Mouse (Mus musculus) frontal cortex, adult 2 months (tissue): ENCODE measurements around the gene Dag1. TPM values are rescaled to one million over a fixed set of nuclear protein-coding genes. Genes with fewer than 3 reads are reported as not detected.
A peak's percentile ranks its signal among the peaks of the same experiment; 100 is the strongest.
"Not testable (repeated sequence)": the region's sequence is repeated elsewhere in the genome, so short reads cannot be mapped to it uniquely, and the experiment has no call there.

ENCODE experiments used
- DNase-seq, 2 experiments: peaks; one replicate each; pipeline ENCODE4 v3.0.0; 2022; ENCODE audit warnings: low spot score in 1 of 2; ENCODE audit errors: extremely low spot score in 1 of 2
- polyA plus RNA-seq: library from polyadenylated mRNA; depleted of rRNA; stranded (reverse); fragments of >200 nt; gene quantifications from 2 replicates; pipeline ENCODE4 v1.2.3, GENCODE M21; 2012

Gene Dag1
- polyA plus RNA-seq, 1 experiment: 38.8 TPM

DNA sequence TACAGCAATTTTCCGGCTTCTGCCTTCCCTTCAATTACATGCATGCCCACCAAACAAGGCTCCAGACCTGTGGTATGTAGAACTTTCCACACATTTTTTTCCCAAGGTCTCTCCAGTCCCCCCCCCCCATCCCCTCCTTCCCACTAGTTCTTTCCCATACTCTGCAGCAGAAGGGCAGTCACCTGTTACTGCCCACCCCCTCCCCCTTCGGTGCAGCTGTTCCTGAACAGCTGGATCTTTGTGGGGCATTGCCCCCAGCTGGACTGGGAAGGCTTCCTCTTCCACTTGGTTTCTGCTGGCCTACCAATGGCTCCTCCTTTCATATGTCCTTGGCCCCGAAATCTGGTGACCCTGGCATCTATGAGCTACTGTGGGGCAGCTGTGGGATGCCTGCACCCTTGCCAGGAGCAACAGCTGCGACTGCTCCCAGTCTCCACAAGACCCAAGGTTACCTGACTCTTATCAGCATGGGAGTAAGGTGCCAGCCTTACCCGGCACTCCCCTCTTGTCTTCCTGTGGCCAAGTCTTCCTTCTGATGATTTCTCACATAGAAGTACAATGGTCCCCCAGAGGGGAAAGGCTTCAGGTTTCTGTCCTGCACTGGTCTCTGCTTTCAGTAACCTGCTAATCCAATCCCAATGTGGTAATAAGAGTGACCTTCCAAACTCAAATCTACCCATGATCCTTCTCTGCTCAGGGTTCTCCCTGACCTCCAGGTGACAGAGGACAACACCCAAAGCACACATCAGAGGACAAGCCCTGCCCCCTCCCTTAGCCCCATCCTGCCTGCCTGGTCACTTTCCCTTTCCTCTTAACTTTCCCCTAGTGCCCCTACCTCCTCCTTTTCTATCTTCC is 10.9 kb upstream of the Dag1 start:
- DNase-seq: no peak

DNA sequence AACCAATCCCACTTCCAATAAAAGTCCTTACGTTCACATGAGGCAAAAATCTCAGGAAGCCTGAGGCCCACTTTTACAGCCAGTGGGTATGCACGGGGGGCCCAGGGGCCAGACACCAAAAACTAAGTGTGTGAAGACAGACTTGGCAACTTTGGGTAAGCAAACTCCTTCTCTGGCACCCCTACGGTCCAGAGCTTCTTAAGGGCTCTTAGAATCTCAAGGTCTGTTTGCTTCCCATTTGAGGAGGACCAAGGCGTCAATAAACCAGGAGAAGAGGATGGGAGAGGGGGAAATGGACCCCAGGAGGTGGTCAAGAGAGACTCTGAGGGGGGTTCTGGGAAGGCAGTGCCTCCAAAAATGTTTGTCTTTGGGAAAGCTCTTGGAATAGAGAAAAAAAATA is 9.7 kb upstream of the Dag1 start:
- DNase-seq: no peak

DNA sequence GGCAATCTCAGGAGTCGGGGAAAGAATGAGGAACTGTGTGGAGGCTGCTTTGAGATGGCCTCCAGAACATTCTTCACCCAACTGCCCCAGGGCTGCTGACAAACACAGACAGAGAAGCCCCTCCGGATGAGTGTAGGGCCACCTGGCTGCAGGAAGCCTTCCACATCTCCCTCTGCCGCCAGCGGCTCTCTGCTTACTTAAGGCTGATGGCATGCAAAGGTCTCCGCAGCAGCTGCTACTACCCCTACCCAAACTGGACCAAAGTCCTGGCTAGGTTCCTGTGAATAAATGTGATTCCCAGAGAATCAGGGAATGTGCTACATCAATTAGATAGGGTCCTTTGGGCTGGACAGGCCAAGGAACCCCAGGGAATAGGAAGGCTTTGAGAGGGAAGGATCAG is 8.9 kb upstream of the Dag1 start:
- DNase-seq: no peak

DNA sequence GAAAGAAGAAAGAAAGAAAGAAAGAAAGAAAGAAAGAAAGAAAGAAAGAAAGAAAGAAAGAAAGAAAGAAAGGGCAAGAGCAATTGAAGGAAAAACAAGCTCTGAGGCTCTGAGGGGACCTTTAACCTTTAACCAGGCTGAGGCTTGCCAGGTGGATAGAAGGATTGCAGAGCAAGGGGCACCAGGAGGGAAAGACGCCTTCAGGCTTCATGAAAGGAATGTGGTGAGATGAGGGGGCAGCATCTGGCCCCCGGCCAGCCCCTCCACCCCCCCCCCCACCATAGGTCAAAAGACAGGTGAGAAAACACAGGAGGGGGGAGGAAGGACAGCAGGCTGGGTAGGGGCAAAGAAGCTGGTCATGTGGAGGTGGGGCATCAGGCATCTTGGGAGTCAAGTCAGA is 8.2 kb upstream of the Dag1 start:
- no peak for DNase-seq

DNA sequence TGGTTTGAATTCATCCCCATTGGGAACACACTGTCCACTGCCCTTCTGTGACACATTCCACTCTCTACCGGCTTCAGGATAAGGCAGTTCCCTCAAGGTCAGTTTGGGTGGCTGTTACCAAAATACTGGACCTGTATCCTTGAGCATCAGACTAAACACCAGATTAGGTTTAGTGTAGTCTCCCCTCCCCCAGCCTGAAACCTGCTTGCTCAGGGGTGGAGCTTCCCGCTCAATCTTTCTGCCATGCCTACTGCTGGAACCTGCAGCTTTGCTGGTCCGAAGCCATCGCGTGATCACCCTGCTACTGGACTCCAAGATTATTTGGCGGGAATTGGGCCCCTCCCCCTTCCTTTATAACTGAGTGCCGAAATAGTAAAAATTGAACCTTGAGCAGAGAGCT is 4.9 kb upstream of the Dag1 start:
- DNase-seq: not testable (repeated sequence)

DNA sequence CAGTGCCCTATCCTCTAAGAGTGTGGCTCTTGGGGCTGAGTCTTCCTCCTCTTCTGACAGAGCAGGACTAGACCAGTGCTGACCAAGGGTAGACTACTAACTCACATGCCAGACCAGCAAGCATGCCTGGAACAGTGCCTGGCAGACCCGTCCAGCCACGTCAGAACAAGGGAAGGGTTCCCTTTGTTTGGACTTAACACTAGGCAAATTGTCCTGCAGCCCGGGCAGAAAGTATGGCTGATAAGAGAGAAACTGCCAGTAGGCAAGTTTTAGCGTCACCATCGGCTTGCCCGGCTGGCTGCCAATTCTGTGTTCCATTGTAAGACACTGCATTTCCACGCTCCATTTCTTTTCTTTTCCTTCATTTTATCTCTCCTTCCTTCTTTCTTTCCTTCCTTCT is 3.9 kb upstream of the Dag1 start:
- no peak for DNase-seq

DNA sequence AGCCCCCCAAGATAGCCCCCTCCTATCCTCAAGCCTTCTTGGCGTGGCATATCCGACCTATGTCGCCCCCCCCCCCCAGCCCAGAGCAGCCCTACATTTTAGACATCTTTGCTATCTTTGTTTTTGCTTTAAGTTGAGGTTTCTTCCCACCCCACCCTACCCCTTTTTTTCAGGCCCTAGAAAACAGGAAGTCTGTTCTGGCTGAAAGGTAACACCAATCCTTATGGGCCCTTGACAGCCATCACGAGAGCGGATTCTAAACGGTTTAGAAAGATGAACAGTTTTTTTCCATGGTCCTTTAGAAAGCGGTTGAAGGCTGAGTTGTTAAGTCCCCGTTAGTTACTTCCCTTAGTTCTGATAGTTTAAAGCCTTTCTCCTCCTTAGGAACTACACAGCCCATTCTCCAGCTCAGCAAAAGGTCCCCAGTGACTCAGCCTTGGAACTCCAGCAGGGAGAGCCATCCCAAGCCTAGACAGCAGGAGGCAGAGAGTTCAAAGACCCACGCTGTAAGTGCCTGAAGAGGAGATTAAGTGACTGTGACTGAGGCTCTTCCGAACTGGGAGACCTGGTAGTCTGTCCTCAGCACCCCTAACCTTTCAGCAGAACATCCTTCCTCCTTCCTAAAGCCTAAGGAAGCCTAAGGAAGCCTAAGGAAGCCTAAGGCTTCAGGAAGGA is 2.6 kb upstream of the Dag1 start:
- DNase-seq: no peak

DNA sequence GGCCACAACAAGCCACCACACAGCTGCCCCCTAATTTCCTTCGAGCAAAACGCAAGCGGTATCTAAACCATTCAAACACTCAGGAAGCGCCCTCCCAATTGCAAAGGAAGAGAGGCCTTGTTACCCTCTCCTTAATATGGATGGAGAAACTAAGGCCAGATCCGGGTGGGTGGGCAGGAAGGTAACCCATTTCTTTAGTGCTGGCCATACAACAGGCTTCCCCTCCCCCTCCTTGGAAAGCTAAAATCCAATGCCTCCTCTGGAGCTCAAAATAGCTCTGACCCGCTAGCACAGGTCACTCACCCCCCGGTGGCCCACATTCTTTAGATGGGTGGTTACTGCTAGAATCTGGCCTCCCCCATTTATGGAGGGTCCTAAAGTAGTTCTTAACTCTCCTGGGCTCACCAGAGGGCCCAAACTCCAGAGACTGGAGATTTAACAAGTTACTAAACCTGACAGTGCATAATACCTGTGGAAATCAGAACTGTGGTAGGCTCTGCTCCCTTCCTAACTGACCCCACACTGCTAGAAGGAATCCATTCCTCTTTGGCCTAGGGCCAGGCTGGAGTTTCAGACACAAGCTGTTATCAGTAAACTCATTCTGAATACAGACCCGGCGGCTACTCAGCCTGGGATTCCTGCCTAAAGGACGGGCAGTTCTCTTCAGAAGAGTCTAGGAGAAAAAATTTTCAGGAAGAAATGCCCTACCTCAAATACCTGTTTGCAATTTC is 598 bp upstream of the Dag1 start:
- DNase-seq: no peak

DNA sequence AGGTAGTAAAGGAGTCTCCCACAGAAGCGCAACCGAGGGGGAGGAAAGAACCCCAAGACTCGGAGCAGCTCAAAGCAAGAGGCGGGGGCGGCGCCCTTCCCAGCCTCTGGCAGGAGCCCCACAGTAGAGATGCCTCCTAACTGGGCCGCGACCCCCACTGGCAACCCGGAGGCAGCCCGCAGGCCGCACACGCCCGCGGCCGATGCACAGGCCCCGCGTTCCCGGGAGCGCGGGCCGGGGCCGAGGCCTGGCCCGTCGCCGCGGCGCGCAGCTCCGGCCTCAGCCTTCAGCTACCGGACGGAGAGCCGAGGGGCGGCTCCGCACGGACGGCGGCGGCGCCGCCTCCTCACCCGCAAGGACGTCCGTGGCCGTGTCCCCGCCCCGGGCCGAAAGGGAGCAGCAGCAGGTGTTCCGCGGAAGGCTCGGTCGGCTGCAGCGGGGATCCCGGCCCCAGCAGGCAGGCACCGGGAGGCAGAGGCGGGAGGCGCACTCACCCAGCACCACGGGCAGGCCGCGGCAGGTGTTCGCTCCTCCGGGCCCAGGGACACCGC is 552 bp downstream of the Dag1 start:
- DNase-seq: peak; percentile 13 to 54

DNA sequence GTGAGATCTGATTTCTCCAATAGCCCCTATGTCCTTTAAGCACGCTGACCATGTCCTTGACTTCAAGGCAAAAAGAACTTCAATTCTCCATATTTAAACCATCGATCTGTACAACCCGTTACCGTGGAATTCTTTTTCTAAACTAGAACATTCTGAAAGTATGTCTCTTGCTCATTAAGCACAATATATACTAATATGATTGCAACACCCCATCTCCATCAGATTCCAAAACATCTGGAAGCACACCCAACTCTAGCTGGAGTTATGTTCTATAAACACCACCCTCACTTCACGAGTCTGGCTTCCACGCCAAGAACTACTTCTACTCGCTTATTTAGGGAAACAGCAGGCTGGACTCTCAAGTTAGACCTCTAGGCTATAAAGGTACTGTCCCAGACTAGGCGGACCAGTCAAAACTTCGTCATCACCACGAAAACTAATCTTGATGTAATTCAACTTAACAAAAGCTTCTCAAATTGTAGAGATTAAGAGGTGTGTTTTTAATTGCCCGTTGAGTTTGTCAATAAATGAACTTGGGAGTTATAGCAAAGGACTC is 1.2 kb downstream of the Dag1 start:
- DNase-seq: no peak

DNA sequence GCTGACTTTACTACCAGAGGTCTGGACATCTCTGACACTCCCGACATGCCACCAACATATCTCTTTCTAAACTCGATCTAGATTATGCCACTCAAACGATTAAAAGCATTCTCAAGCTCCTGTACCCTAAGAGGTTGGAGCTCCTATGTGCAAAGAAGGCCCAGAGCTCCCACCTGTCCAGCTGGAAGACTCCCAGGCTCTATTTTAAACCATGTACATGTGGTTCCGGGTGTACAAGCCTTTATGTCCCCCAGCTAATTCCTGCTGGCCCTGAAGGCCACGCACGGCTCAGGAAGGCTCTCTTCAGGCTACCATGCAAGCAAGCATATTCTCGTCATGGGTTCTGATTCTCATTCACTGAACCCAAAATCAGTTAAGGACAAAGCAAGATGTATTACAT is 1.9 kb downstream of the Dag1 start:
- DNase-seq: no peak

DNA sequence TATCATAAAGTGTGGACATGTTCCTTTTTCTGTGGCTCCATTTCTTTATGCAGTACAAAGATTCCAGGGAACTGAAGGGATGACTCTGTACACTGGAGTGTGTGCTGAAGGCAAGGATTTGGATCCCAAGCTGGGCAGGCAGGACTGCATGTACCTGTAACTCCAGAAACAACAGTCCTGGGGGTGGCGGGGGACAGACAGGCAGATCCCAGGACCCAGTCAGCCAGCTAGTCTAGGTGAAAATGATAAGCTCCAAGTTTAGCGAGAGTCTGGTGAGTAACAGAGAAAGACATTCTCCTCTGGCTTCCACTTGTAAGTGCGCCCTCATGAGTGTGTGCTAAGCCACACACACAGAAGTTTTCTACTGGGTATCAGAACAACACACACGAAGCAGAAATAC is 3.2 kb downstream of the Dag1 start:
- no peak for DNase-seq

DNA sequence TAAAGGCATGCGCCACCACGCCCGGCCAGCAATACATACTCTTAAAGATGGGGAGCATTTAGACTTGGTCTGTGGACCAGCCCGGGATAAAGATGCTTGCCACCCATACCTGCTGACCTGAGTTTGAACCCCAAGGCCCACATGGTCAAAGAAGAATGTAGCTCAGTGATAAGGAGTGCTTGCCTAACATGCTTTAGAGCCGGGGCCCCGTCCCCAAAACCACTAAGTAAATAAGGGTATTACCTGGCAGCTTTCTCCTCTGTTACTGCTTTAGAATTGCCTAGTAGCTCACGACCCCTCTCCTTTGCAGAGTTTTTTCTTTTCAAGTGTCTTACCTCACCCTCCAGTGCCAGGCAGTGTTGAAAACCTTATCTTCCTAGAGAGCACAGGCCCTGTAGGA is 11.0 kb downstream of the Dag1 start:
- no peak for DNase-seq

DNA sequence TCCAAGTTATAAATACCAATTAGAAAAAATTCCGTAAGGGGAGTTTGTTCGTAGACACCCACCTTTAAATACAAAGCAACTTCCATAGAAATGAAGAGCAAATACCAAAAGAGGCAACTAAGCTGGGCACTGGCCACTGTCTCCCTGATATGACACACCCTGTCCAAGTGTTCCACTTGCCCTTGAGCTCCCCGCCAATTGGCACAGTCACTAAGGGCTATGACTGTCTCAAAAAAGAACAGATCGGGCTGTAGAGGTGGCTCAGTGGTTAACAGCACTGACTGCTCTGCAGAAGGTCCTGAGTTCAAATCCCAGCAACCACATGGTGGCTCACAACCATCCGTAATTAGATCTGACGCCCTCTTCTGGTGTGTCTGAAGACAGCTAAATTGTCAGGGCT is 11.9 kb downstream of the Dag1 start:
- DNase-seq: no peak

DNA sequence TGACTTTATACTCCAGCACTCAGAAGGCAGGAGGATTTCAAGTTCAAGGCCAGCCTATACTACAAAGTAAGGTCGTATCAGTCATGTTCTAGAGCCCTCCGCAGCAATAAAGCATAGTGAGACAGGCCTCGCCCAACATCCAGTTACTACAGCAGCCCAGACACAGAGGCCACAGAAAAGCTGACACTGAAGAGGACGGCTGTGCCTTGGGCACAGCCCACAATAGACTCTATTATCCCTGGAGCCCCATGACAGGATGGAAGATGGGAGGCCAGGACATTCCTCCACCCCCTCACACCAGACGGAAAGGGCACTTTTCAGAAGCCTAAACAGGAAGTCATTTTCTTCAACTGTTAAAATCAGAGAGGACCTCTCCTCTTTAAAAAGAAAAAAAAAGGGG is 14.8 kb downstream of the Dag1 start:
- no peak for DNase-seq

DNA sequence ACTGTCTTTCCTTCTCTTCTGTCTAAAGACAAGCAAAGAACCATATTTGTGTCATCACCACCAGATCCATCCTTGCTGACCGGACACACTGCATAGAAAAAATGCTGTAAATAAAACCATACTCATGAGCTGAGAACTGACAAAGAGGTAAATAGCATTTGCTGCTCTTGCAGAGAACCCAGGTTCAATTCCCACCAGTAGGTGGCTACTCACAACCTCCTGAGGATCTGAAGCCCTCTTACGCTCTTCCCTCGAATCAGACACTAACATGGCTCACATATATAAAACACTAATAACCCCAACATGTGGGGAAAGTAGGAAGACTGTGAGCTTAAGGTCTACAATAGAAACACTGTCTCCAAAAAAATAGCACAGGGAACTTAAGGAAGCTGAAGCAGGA is 18.8 kb downstream of the Dag1 start:
- no peak for DNase-seq

DNA sequence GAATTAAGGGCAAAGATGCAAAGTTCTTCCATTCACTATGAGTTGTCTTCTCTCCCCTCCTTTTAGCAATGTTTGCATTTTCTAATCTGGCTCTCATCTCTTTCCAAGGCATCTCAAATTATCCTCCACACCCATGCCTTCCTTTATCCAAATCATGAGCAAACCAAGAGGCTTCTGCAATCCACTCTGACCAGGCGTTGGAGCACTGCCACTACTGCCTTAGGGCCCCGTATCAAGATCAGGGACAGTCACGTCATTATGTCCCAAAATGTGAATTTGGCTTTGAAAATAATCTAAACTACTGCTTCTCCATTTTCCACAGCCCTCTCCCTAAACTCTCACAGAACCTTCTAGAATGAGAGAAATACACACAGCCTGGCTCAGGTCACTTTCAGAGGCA is 19.2 kb downstream of the Dag1 start:
- DNase-seq: no peak

DNA sequence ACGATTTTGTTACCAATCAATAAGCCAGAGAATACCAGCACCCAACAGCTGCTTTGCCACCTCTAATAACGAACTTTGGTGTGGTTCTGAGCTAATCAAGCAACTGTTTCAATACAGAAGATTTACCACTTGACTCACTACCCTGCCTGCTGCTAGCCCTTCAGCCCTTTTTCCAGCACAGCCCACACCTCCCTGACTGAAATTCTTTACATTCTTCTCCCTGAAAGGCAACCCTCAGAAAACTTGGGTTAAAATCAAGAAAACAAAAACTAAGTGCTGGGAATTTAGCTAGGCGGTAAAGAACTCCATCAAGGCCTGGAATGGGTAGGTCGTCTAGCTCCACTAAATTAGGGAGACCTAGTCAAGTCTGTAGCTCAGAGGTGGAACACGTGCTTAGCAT is 23.8 kb downstream of the Dag1 start:
- DNase-seq: no peak

DNA sequence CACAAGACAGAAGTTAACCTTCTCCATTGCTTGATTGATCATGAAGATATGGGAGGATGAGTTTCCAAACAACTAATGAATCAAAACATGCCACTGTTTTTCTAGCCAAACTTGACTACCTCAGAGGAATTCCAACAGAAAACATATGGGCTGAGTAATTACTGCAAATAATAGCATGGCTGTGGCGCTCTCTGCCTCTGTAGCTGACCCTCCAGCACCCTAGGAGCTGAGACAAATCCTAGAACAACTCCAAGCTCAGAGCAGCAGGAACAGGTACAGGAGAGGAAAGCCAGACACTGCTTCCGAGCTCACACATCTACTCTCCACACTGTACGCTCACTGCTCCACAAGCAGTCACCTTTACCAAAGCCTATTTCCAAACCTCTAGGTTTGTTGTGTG is 24.9 kb downstream of the Dag1 start:
- no peak for DNase-seq

DNA sequence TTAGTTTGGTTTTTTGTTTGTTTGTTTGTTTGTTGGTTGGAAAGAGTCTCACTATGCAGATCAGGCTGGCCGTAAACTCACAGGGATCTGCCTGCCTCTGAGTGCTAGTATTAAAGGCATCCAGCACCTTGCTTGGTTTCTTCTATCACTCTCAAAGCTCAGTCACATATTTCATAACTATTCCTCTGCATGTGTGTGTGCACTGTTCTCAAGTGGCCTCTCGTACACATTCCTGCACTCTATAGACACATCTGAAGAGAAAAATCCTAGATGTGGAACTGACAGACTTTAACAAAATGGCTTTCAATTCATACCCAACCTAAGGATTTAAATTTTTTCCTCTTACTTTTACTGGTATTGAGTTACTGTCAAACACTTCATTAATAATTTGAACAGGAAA is 25.4 kb downstream of the Dag1 start:
- DNase-seq: no peak

DNA sequence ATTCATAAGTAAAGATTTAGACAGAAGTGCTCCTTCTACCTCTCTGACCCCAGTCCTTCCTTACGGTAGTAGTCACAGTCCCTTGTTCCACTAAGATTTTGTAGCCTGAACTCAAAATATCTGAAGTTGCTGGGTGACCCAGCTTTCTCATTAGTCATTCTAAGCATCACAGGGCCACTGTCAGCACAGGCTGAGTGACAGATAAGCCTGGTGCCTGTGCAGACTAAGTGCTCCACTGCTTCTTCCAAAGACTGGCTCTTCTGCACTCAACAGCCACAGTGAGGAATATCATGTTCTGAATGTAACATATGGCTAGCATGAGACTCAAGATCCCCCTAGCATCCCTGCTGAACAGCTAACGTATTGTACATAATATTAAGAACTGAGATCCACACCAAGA is 29.1 kb downstream of the Dag1 start:
- no peak for DNase-seq
